Mouse (Mus musculus) embryonic facial prominence, embryonic 14.5 days (tissue): ENCODE measurements around the gene Naa38. TPM values are rescaled to one million over a fixed set of nuclear protein-coding genes. Genes with fewer than 3 reads are reported as not detected.
"Not testable (repeated sequence)": the region's sequence is repeated elsewhere in the genome, so short reads cannot be mapped to it uniquely, and the experiment has no call there.

Source experiments
- ATAC-seq: fragments of 200-750 bp; cut with Nextera tagmentation; 2 replicates; pipeline ENCODE4 v1.8.0; 2017; ENCODE audit warnings: low read depth, moderate number of reproducible peaks, moderate TSS enrichment
- DNase-seq: peaks from one replicate; pipeline ENCODE4 v3.0.0-alpha.2; 2015; ENCODE audit warnings: low spot score
- H3K27ac ChIP-seq: fragments of 300-500 bp; sonication (generic); replicated peaks from 2 replicates; pipeline ENCODE4 v1.5.1; 2014; ENCODE audit warnings: low read depth, mild to moderate bottlenecking, low read length, moderate library complexity
- H3K27me3 ChIP-seq: fragments of 300-500 bp; sonication (generic); replicated peaks from 2 replicates; pipeline ENCODE4 v1.6.1; 2014; ENCODE audit warnings: low read length; ENCODE audit not compliant: control insufficient read depth, insufficient read depth
- H3K36me3 ChIP-seq: fragments of 300-500 bp; sonication (generic); 2 replicates; pipeline ENCODE4 v1.6.1; 2014; ENCODE audit warnings: low read length, mixed read lengths; ENCODE audit not compliant: control insufficient read depth, insufficient read depth
- H3K4me1 ChIP-seq: fragments of 300-500 bp; sonication (generic); 2 replicates; pipeline ENCODE4 v1.6.1; 2014; ENCODE audit warnings: antibody characterized with exemption, low read length; ENCODE audit not compliant: control insufficient read depth, insufficient read depth
- H3K4me2 ChIP-seq: fragments of 300-500 bp; sonication (generic); 2 replicates; pipeline ENCODE4 v1.6.1; 2014; ENCODE audit warnings: low read depth, mild to moderate bottlenecking, low read length, moderate library complexity, mixed read lengths
- H3K4me3 ChIP-seq: fragments of 300-500 bp; sonication (generic); 2 replicates; pipeline ENCODE4 v1.5.1; 2014; ENCODE audit warnings: low read depth, mild to moderate bottlenecking, low read length
- H3K9ac ChIP-seq: fragments of 300-500 bp; sonication (generic); 2 replicates; pipeline ENCODE4 v1.6.1; 2014; ENCODE audit warnings: low read depth, mild to moderate bottlenecking, low read length, moderate library complexity, mixed read lengths
- H3K9me3 ChIP-seq: fragments of 300-500 bp; sonication (generic); 2 replicates; pipeline ENCODE4 v1.6.1; 2016; ENCODE audit warnings: low read length; ENCODE audit not compliant: control insufficient read depth
- WGBS: fragments of 180-500 bp; shearing (Covaris S2); extraction: QIAGEN DNeasy Blood & Tissue Kit; methylation state at CpG from one replicate; pipeline ENCODE4 v1.1.7; 2014; 5-methylcytosine and 5-hydroxymethylcytosine counted together
- polyA plus RNA-seq: library from polyadenylated mRNA; unstranded; fragments of >200 nt; fragmentation: Nextera tagmentation; extraction: Ambion mirVana; gene quantifications from 2 replicates; pipeline ENCODE4 v1.2.1, GENCODE M21; 2014

The Naa38 gene
- polyA plus RNA-seq: 160 and 177 TPM in 2 replicates

- Histone ChIP-seq H3K4me3 (peak within 1 kb of the TSS; percentile 55), H3K4me2 (peak within 1 kb of the TSS; percentile 61), H3K27ac (peak within 1 kb of the TSS; percentile 94), H3K4me1 (peaks cover 18% of the 10 kb centered on the region), H3K36me3 (peaks cover 20% of the 10 kb centered on the region), H3K9ac (peak within 1 kb of the TSS; percentile 85)
- peak; percentile 96 for DNase-seq
- not testable (repeated sequence) for H3K9me3 ChIP-seq, H3K27me3 ChIP-seq
- under 1% methylated on average over 16 of the region's 24 CpGs for WGBS
- peak; percentile 80 for ATAC-seq
Measured at GRCm38 (mm10) chr11:69395235-69395633, at the start of gene Naa38, which contains the start of gene Cyb5d1. Gene Naa38 (plus strand): TSS chr11:69395487. Gene Cyb5d1 (minus strand): TSS chr11:69395631.

GRCm38 (mm10) chr11:69346441-69346840 lies 48.8 kb upstream of the Naa38 start:
- WGBS: 89% methylated on average over 18 of the region's 26 CpGs

GRCm38 (mm10) chr11:69356544-69356943 lies 38.7 kb upstream of the Naa38 start:
- Histone ChIP-seq H3K27ac (no peak overlapping the region), H3K9me3 (no peaks in the 10 kb centered on the region), H3K4me1 (no peaks in the 10 kb centered on the region), H3K9ac (no peak overlapping the region), H3K36me3 (peaks cover 100% of the 10 kb centered on the region), H3K4me3 (no peak overlapping the region), H3K27me3 (no peaks in the 10 kb centered on the region), H3K4me2 (no peak overlapping the region)
- 89% methylated on average over 5 of the region's 5 CpGs for WGBS
- ATAC-seq: no peak
- DNase-seq: no peak

More at GRCm38 (mm10) chr11:69346441-69346840, 48.8 kb upstream of the Naa38 start:
- Histone ChIP-seq H3K9ac (no peak overlapping the region), H3K36me3 (peaks cover 91% of the 10 kb centered on the region), H3K9me3 (no peaks in the 10 kb centered on the region), H3K4me1 (no peaks in the 10 kb centered on the region), H3K27me3 (no peaks in the 10 kb centered on the region), H3K27ac (no peak overlapping the region), H3K4me2 (no peak overlapping the region), H3K4me3 (no peak overlapping the region)
- no peak for ATAC-seq
- no peak for DNase-seq

DNA sequence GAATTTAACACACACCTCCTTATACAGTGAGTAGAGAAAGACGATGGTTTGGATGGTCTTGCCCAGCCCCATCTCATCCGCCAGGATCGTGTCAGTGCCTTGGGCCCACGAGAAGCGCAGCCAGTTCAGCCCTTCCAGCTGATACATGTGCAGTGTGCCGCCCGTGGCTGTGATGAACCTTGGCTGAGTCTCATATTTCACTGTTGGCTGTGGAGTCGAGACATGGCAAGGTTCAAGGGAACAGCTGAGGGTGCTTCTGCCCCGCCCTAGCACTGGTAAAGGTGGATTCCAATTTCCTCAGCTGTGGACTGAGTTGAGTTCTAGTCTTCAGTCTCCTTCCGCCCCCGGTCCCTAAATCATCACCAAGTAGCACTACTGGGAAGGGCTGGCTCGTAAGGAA lies 37.6 kb upstream of the Naa38 start:
- no peak overlapping the region for H3K9ac ChIP-seq
- WGBS: 85% methylated on average over 12 of the region's 12 CpGs
- H3K9me3 ChIP-seq: no peaks in the 10 kb centered on the region
- no peak overlapping the region for H3K4me2 ChIP-seq
- 0 out of 2 replicates have a peak, but pooled peaks have one; percentile 12 for ATAC-seq
- H3K27ac ChIP-seq: no peak overlapping the region
- H3K36me3 ChIP-seq: peaks cover 97% of the 10 kb centered on the region
- DNase-seq: no peak
- H3K27me3 ChIP-seq: no peaks in the 10 kb centered on the region
- no peak overlapping the region for H3K4me3 ChIP-seq
- H3K4me1 ChIP-seq: no peaks in the 10 kb centered on the region

- Histone ChIP-seq H3K9ac (no peak overlapping the region), H3K4me2 (no peak overlapping the region), H3K36me3 (peaks cover 72% of the 10 kb centered on the region), H3K4me1 (peaks cover 19% of the 10 kb centered on the region), H3K4me3 (no peak overlapping the region), H3K27me3 (no peaks in the 10 kb centered on the region), H3K9me3 (no peaks in the 10 kb centered on the region), H3K27ac (no peak overlapping the region)
- WGBS: 37% methylated on average over 7 of the region's 7 CpGs
- DNase-seq: peak; percentile 59
- no peak for ATAC-seq
Measured at GRCm38 (mm10) chr11:69362021-69362420, 33.3 kb upstream of the Naa38 start.

DNA sequence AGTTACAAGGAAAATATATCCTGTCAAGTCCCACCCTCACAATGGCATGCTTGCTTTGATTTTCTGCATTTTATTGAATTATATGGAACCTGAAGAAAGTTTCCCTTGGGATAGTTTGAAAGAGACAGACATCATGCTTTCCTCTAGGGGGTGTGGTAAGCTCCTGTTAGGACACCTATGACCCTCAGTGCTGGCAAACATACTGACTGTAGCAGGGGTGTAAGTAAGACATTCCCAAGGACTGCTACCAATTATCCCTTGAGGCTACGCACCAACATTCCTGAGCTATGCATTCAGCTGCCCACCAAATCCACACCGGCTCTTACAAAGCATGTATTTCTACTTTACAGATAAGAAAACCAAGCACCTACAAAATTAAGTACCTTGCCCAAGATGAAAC lies 32.8 kb upstream of the Naa38 start:
- DNase-seq: peak; percentile 71
- no peaks in the 10 kb centered on the region for H3K27me3 ChIP-seq
- peaks cover 68% of the 10 kb centered on the region for H3K36me3 ChIP-seq
- no peak overlapping the region for H3K27ac ChIP-seq
- no peak for ATAC-seq
- no peaks in the 10 kb centered on the region for H3K9me3 ChIP-seq
- no peak overlapping the region for H3K9ac ChIP-seq
- no peak overlapping the region for H3K4me2 ChIP-seq
- H3K4me3 ChIP-seq: no peak overlapping the region
- peaks cover 19% of the 10 kb centered on the region for H3K4me1 ChIP-seq
- WGBS: 35% methylated on average over 2 of the region's 2 CpGs

GRCm38 (mm10) chr11:69364376-69364775 lies 30.9 kb upstream of the Naa38 start:
- Histone ChIP-seq H3K27ac (peak overlapping the region; percentile 100), H3K9ac (peak overlapping the region; percentile 64; the same call in 1 of the 2 replicates), H3K4me3 (no peak overlapping the region), H3K36me3 (peaks cover 49% of the 10 kb centered on the region), H3K4me1 (peaks cover 19% of the 10 kb centered on the region), H3K9me3 (no peaks in the 10 kb centered on the region), H3K27me3 (no peaks in the 10 kb centered on the region), H3K4me2 (peak overlapping the region; percentile 73)
- DNase-seq (no peak), ATAC-seq (no peak)
- 45% methylated on average over 8 of the region's 8 CpGs for WGBS

- ATAC-seq: peak; percentile 39
- no peaks in the 10 kb centered on the region for H3K9me3 ChIP-seq
- H3K9ac ChIP-seq: peak overlapping the region; percentile 64
- peak overlapping the region; percentile 100 for H3K27ac ChIP-seq
- peaks cover 19% of the 10 kb centered on the region for H3K4me1 ChIP-seq
- peak overlapping the region; percentile 73 for H3K4me2 ChIP-seq
- peak overlapping the region; percentile 95 for H3K4me3 ChIP-seq
- WGBS: 6% methylated on average over 5 of the region's 6 CpGs
- peak; percentile 94 for DNase-seq
- no peaks in the 10 kb centered on the region for H3K27me3 ChIP-seq
- peaks cover 43% of the 10 kb centered on the region for H3K36me3 ChIP-seq
Measured at GRCm38 (mm10) chr11:69364910-69365309, 30.4 kb upstream of the Naa38 start.

GRCm38 (mm10) chr11:69365722-69366121 lies 29.6 kb upstream of the Naa38 start:
- ATAC-seq (no peak; the same call in 1 of the 2 replicates), DNase-seq (peak; percentile 72)
- H3K27me3 ChIP-seq: no peaks in the 10 kb centered on the region
- H3K27ac ChIP-seq: peak overlapping the region; percentile 100
- peak overlapping the region; percentile 73 for H3K4me2 ChIP-seq
- H3K4me1 ChIP-seq: peaks cover 23% of the 10 kb centered on the region
- H3K4me3 ChIP-seq: peak overlapping the region; percentile 95
- no peaks in the 10 kb centered on the region for H3K9me3 ChIP-seq
- H3K9ac ChIP-seq: peak overlapping the region; percentile 64
- WGBS: 12% methylated on average over 6 of the region's 6 CpGs
- peaks cover 35% of the 10 kb centered on the region for H3K36me3 ChIP-seq
